Comparison of ENCODE assay signal across 23 mouse cellular contexts in the genomic region with DNA sequence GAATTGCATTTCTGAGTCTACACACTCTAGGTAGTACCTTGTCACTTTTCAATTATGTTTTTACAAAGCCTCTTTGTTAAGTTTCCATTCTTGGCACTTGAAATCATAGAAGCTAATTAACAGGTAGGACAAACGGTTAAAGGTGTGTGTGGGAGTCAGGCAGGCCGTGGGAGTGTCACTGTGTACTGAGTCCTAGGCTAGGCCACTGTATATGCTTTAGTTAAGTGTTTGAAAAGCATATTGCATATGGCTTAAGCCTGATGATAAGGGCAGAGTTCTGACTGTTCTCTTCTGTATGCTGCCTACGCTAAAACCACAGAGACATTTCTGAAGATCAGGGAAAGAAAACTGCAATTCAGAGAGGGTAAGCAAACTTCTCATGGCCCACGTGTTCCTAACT. TPM values are rescaled to one million over a fixed set of nuclear protein-coding genes. Genes with fewer than 3 reads are reported as not detected.
"Had no signal": no experiment of that assay in that cellular context is flagged by ENCODE, and none has a peak within 500 bp of the region (broad histone marks: within the 10 kb centered on the region; RNA-seq: fewer than 3 reads in every experiment).

No protein-coding gene starts in this region.

- H3K27ac ChIP-seq: intestine, embryonic 15.5 days; kidney, embryonic 15.5 days; limb, embryonic 12.5 days; limb, embryonic 15.5 days; liver, embryonic 14.5 days; lung, embryonic 15.5 days; midbrain, embryonic 10.5 days; midbrain, embryonic 13.5 days; neural tube, embryonic 13.5 days had no signal

- H3K4me1 ChIP-seq: intestine, embryonic 15.5 days; limb, embryonic 15.5 days; lung, embryonic 15.5 days; midbrain, embryonic 10.5 days; midbrain, embryonic 13.5 days; neural tube, embryonic 13.5 days had no signal

- H3K4me3 ChIP-seq: intestine, embryonic 15.5 days; kidney, embryonic 15.5 days; limb, embryonic 12.5 days; limb, embryonic 15.5 days; lung, embryonic 15.5 days; megakaryocyte, embryonic 14.5 days; midbrain, embryonic 10.5 days; midbrain, embryonic 13.5 days; myocyte; neural tube, embryonic 13.5 days had no signal

- H3K4me2 ChIP-seq: intestine, embryonic 15.5 days; kidney, embryonic 15.5 days; limb, embryonic 12.5 days; limb, embryonic 15.5 days; liver, embryonic 11.5 days; lung, embryonic 15.5 days; midbrain, embryonic 13.5 days; neural tube, embryonic 13.5 days had no signal

- H3K27me3 ChIP-seq: intestine, embryonic 15.5 days; kidney, embryonic 15.5 days; limb, embryonic 12.5 days; limb, embryonic 15.5 days; lung, embryonic 15.5 days; midbrain, embryonic 13.5 days; neural tube, embryonic 13.5 days had no signal

- H3K9me3 ChIP-seq: intestine, embryonic 15.5 days; kidney, embryonic 15.5 days; limb, embryonic 12.5 days; limb, embryonic 15.5 days; lung, embryonic 15.5 days; megakaryocyte, embryonic 14.5 days; midbrain, embryonic 10.5 days; midbrain, embryonic 13.5 days; neural tube, embryonic 13.5 days had no signal

- ATAC-seq: intestine, embryonic 15.5 days; liver, postnatal 0 days; midbrain, embryonic 13.5 days; midbrain, embryonic 16.5 days had no signal

- H3K9ac ChIP-seq: intestine, embryonic 15.5 days; kidney, embryonic 15.5 days; limb, embryonic 12.5 days; limb, embryonic 15.5 days; liver, embryonic 14.5 days; liver, postnatal 0 days; lung, embryonic 15.5 days; midbrain, embryonic 13.5 days; neural tube, embryonic 13.5 days had no signal

- H3K36me3 ChIP-seq: intestine, embryonic 15.5 days; kidney, embryonic 15.5 days; limb, embryonic 12.5 days; limb, embryonic 15.5 days; lung, embryonic 15.5 days; midbrain, embryonic 10.5 days; midbrain, embryonic 13.5 days; neural tube, embryonic 13.5 days had no signal

- DNase-seq: kidney, adult 11 months; kidney, adult 8-10 months; kidney, postnatal 10 days; kidney, postnatal 36 days; left cerebral cortex, postnatal 4 days; liver, postnatal 0 days; lung, postnatal 36 days; retina, postnatal 1 day; thymus, adult 18-20 months; thymus, postnatal 4 days had no signal

RNA-seq across cellular contexts. Expression of a gene that starts 31.7 kb away (rescaled TPM):
- polyA plus RNA-seq: limb, embryonic 12.5 days; liver, embryonic 11.5 days; liver, postnatal 0 days; myocyte had no signal

RNA-seq across cellular contexts. Expression of a gene that starts 59.7 kb away (rescaled TPM):
- polyA plus RNA-seq: limb, embryonic 12.5 days; liver, embryonic 14.5 days; liver, postnatal 0 days; midbrain, embryonic 13.5 days; myocyte had no signal
